ENCODE assay signal across 13 mouse cellular contexts in genomic region chr6:145361109-145361694, GRCm38 (mm10).
A peak's percentile ranks its signal among the peaks of the same experiment; 100 is the strongest.
DNase-seq lines count a peak whose midpoint lies in the region; ATAC-seq and TF ChIP-seq lines count a peak whose summit lies in the region.
"Had no signal": no experiment of that assay in that cellular context is flagged by ENCODE, and none has a peak within 500 bp of the region (broad histone marks: within the 10 kb centered on the region; RNA-seq: fewer than 3 reads in every experiment).

No protein-coding gene starts in this region.

- peak; percentile 94 for ATAC-seq in liver, postnatal 0 days
- no peak for ATAC-seq in monocyte, adult 5-6 weeks (replicated peaks; ENCODE audit: insufficient number of reproducible peaks, low FRiP score, low TSS enrichment, poor library complexity, severe bottlenecking)

- 0 out of 2 replicates have a peak, but pooled peaks cover 4% of the 10 kb centered on the region for H3K4me1 ChIP-seq in liver, postnatal 0 days (ENCODE audit: insufficient read depth)
- H3K4me1 ChIP-seq: hindbrain, embryonic 15.5 days had no signal

- no peak overlapping the region for H3K4me3 ChIP-seq in liver, postnatal 0 days (ENCODE audit: low read depth, low read length)
- H3K4me3 ChIP-seq: hindbrain, embryonic 15.5 days had no signal

- H3K27ac ChIP-seq in liver, postnatal 0 days (ENCODE audit: low read depth), result peak overlapping the region; percentile 71
- H3K27ac ChIP-seq: hindbrain, embryonic 15.5 days had no signal

- H3K36me3 ChIP-seq in liver, postnatal 0 days (replicated peaks; ENCODE audit: insufficient read depth, low read length), result no peaks in the 10 kb centered on the region
- H3K36me3 ChIP-seq: hindbrain, embryonic 15.5 days had no signal

- 0 out of 2 replicates have a peak overlapping the region, but pooled peaks have one; percentile 18 for H3K4me2 ChIP-seq in liver, postnatal 0 days (ENCODE audit: low read depth, low read length)
- H3K4me2 ChIP-seq: hindbrain, embryonic 15.5 days had no signal

- H3K9ac ChIP-seq in liver, postnatal 0 days (replicated peaks), result no peak overlapping the region
- H3K9ac ChIP-seq: hindbrain, embryonic 15.5 days had no signal

- WGBS in liver, postnatal 0 days (ENCODE audit: insufficient replicate concordance), result 64% methylated on average over 12 of the region's 12 CpGs

- TF ChIP-seq EP300 in liver, postnatal 0 days (IDR thresholded peaks at IDR 0.05; ENCODE audit: low read depth), result no peak

- peaks cover under 1% of the 10 kb centered on the region; the same call in 1 of the 2 replicates for H3K9me3 ChIP-seq in liver, postnatal 0 days (ENCODE audit: low read length)
- H3K9me3 ChIP-seq: hindbrain, embryonic 15.5 days had no signal

- DNase-seq in ES-CJ7 (ENCODE audit: low read depth, low spot score), result peak; percentile 75
- DNase-seq in induced T-regulatory cell, adult 2 months (ENCODE audit: low read depth), result peak; percentile 32
- peak; percentile 21 to 64 for DNase-seq in kidney, postnatal 25 days
- peak; percentile 79 for DNase-seq in liver, postnatal 0 days
- DNase-seq in frontal cortex, postnatal 25 days (ENCODE audit: low spot score in 2 of 2), result no peak
- DNase-seq in B cell, adult 2 months, result no peak
- no peak for DNase-seq in cerebellum, adult 9-10 months
- DNase-seq: adrenal gland, postnatal 36 days; heart, adult 11 months; right cerebral cortex, adult 18-20 months; thymus, adult 2 months had no signal

- H3K27me3 ChIP-seq in liver, postnatal 0 days (ENCODE audit: insufficient read depth, low read length), result no peaks in the 10 kb centered on the region
- H3K27me3 ChIP-seq: hindbrain, embryonic 15.5 days had no signal

- no peak for TF ChIP-seq CTCF in liver, postnatal 0 days (IDR thresholded peaks at IDR 0.05; ENCODE audit: low read depth)

Comparison
In these comparisons a context has a peak if more than half of its experiments do, and no peak if none do; other contexts are left out.
1. DNase-seq: peak in ES-CJ7 (single experiment), induced T-regulatory cell, adult 2 months (single experiment), kidney, postnatal 25 days (2 of 2) and liver, postnatal 0 days (single experiment); none in frontal cortex, postnatal 25 days (0 of 2), B cell, adult 2 months (0 of 2) and cerebellum, adult 9-10 months (single experiment).